Mouse (Mus musculus) small intestine, adult 2 months (tissue): ENCODE results near the gene Fbxl13. TPM values are rescaled to one million over a fixed set of nuclear protein-coding genes. Genes with fewer than 3 reads are reported as not detected.

Experiments
- H3K27ac ChIP-seq: fragments of 200-500 bp; 2 replicates; pipeline ENCODE4 v1.5.1; 2012; ENCODE audit warnings: low read depth, low read length, control low read depth, inconsistent platforms; ENCODE audit not compliant: insufficient read depth
- H3K27me3 ChIP-seq: fragments of 200-500 bp; 2 replicates; pipeline ENCODE4 v1.6.1; 2012; ENCODE audit warnings: mild to moderate bottlenecking, moderate library complexity, low read length, inconsistent platforms; ENCODE audit not compliant: control insufficient read depth, insufficient read depth
- H3K36me3 ChIP-seq: fragments of 200-500 bp; 2 replicates; pipeline ENCODE4 v1.6.1; 2012; ENCODE audit warnings: mild to moderate bottlenecking, low read length, control low read depth, inconsistent platforms; ENCODE audit not compliant: control insufficient read depth, insufficient read depth
- H3K4me1 ChIP-seq: fragments of 200-500 bp; 2 replicates; pipeline ENCODE4 v1.6.1; 2012; ENCODE audit warnings: low read length, inconsistent platforms, mixed read lengths; ENCODE audit not compliant: control insufficient read depth, insufficient read depth, insufficient read length
- H3K4me3 ChIP-seq: fragments of 200-500 bp; 2 replicates; pipeline ENCODE4 v1.5.1; 2012; ENCODE audit warnings: low read depth, mild to moderate bottlenecking, control low read depth, inconsistent platforms, low read length, moderate library complexity
- CTCF ChIP-seq: fragments of 200-500 bp; IDR thresholded peaks from 2 replicates; pipeline ENCODE4 v1.5.1; 2012; ENCODE audit warnings: low read depth, mild to moderate bottlenecking, control low read depth, inconsistent platforms, low read length, moderate library complexity, mixed read lengths; ENCODE audit not compliant: insufficient replicate concordance, insufficient read length; ENCODE audit errors: extremely low read depth
- POLR2A ChIP-seq: fragments of 200-500 bp; IDR thresholded peaks from 2 replicates; pipeline ENCODE4 v1.6.1; 2012; ENCODE audit warnings: low read depth, mild to moderate bottlenecking, control low read depth, inconsistent platforms, low read length, moderate library complexity
- WGBS: fragments of 180-500 bp; shearing (Covaris S2); methylation state at CpG from one replicate; pipeline ENCODE4 v1.1.7; 2018; 5-methylcytosine and 5-hydroxymethylcytosine counted together
- polyA plus RNA-seq: library from polyadenylated mRNA; depleted of rRNA; stranded (reverse); fragments of >200 nt; gene quantifications from 2 replicates; pipeline ENCODE4 v1.2.3, GENCODE M21; 2012

Gene Fbxl13
- polyA plus RNA-seq, 1 experiment = not detected

GRCm38 (mm10) chr5:21672812-21673635 is 27.6 kb upstream of the Fbxl13 start:
- Histone ChIP-seq H3K4me1 (no peaks in the 10 kb centered on the region), H3K27ac (peak overlapping the region; percentile 69), H3K27me3 (no peaks in the 10 kb centered on the region), H3K36me3 (peaks cover 4% of the 10 kb centered on the region; the same call in 1 of the 2 replicates), H3K4me3 (peak overlapping the region; percentile 47)
- TF ChIP-seq CTCF = no peak
- TF ChIP-seq POLR2A = no peak
- 11% methylated on average over 23 of the region's 23 CpGs for WGBS

DNA sequence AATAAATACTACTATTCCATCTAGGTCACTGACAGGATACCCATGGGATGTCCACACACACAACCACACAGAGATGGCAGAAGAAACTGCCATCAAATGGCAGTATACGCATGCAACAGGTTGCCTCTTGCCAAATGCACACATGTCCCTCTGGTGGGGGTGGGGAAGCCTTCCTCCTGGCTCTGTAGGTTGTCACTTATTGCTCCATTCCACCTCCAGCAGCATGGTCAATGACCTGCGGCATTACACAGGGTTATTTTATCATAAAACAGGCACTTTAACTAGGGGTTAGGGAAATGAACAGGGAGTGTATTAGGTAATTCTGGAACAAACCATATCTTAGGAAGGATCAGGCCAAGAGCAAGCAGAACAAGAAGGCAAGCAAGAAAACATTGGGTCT is 23.9 kb upstream of the Fbxl13 start:
- Histone ChIP-seq H3K27me3 (no peaks in the 10 kb centered on the region), H3K4me3 (no peak overlapping the region), H3K27ac (no peak overlapping the region), H3K36me3 (no peaks in the 10 kb centered on the region; the same call in 1 of the 2 replicates), H3K4me1 (no peaks in the 10 kb centered on the region)
- WGBS = 74% methylated on average over 2 of the region's 2 CpGs
- no peak for TF ChIP-seq CTCF
- TF ChIP-seq POLR2A = no peak

- peaks cover 5% of the 10 kb centered on the region for H3K36me3 ChIP-seq
- peak; percentile 41; the same call in 1 of the 2 replicates for TF ChIP-seq CTCF
- no peak for TF ChIP-seq POLR2A
- no peaks in the 10 kb centered on the region for H3K4me1 ChIP-seq
- no peaks in the 10 kb centered on the region for H3K27me3 ChIP-seq
- H3K27ac ChIP-seq = no peak overlapping the region
- 58% methylated on average over 8 of the region's 8 CpGs for WGBS
- H3K4me3 ChIP-seq = no peak overlapping the region
Measured at GRCm38 (mm10) chr5:21667191-21668137, 22.0 kb upstream of the Fbxl13 start.

DNA sequence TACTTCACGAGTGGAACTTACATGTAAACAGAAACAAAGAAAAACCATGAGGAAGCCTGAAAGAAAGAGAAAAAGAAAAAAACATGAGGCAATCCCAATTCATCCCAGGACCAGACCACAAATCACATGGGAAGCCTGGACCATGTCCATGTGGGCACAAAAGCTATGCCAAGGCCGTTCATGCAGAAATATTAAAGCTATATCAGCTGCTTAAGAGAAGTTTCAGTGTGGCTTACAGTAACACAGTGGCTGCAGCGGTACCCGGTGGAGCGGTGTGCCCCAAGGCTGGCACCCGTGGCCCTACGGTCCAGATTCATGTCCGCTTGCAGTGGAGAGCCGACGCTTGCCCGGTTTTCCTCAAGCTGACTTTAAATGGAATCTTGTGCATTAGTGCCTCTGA is 17.6 kb upstream of the Fbxl13 start:
- Histone ChIP-seq H3K27me3 (no peaks in the 10 kb centered on the region), H3K36me3 (peaks cover 13% of the 10 kb centered on the region), H3K27ac (no peak overlapping the region), H3K4me3 (no peak overlapping the region), H3K4me1 (no peaks in the 10 kb centered on the region)
- 92% methylated on average over 11 of the region's 11 CpGs for WGBS
- no peak for TF ChIP-seq CTCF
- TF ChIP-seq POLR2A = no peak

- 84% methylated on average over 6 of the region's 6 CpGs for WGBS
- H3K4me1 ChIP-seq = no peaks in the 10 kb centered on the region
- TF ChIP-seq POLR2A = no peak
- TF ChIP-seq CTCF = no peak
Measured at GRCm38 (mm10) chr5:21660850-21661249, 15.4 kb upstream of the Fbxl13 start.

DNA sequence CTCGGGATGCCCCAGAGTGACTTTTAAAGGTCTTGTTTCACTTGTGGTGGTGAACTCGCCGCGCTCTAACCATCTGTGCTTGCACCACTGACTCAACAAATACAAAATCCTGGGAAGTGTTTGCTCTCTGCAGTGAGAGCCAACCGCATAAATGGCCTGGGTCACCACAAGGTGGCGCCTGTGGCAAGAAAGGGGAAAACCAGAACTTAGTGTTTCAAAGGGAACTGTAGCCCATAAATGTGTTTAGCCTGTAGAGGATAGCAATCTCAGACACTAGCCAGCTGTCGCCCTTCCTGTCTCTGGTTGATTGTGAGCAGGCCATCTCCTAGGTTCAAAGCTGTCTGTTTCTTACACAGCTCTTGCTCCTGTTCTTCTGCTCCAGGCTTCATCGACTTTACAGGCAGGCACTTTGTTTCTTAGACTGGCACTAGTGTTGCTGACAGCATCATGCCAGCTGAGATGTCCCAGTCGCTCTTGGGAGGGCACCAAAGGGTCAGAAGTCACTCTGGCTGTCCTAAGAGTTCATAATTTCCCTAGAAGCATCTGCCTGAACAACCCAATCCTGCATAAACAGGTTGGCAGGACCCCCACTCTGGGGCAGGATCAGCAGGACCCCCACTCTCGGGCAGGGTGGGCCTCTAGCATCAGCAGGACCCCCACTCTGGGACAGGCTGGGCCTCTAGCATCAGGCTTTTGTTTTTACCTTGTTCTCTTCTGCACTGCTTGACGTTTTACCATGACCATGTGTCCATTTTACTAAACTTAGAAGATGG is 13.4 kb upstream of the Fbxl13 start:
- WGBS = 35% methylated on average over 11 of the region's 11 CpGs
- Histone ChIP-seq H3K27ac (no peak overlapping the region), H3K4me3 (no peak overlapping the region), H3K36me3 (peaks cover 16% of the 10 kb centered on the region), H3K27me3 (no peaks in the 10 kb centered on the region), H3K4me1 (no peaks in the 10 kb centered on the region)
- TF ChIP-seq POLR2A (no peak), CTCF (peak; percentile 92; the same call in 1 of the 2 replicates)

More at GRCm38 (mm10) chr5:21660850-21661249, 15.4 kb upstream of the Fbxl13 start:
- Histone ChIP-seq H3K4me3 (no peak overlapping the region), H3K27me3 (no peaks in the 10 kb centered on the region), H3K27ac (no peak overlapping the region), H3K36me3 (peaks cover 13% of the 10 kb centered on the region)
